Mouse (Mus musculus): ENCODE measurements around the gene Ptprb. TPM values are rescaled to one million over a fixed set of nuclear protein-coding genes. Genes with fewer than 3 reads are reported as not detected.
A peak's percentile ranks its signal among the peaks of the same experiment; 100 is the strongest.

The Ptprb gene
- 10 to 100 TPM; 52.5 to 54.8 TPM for total RNA-seq (2021)
- long read RNA-seq, experiment 1, partial matches to known transcripts, result 4 of 8 reads
- long read RNA-seq, experiment 1, other reads (novel, unspliced or antisense), result 4 of 8 reads
- long read RNA-seq, experiment 2, full-length matches to known transcripts, result 2 of 7 reads
- long read RNA-seq, experiment 2, partial matches to known transcripts, result 2 of 7 reads
- long read RNA-seq, experiment 2, other reads (novel, unspliced or antisense), result 3 of 7 reads

DNA sequence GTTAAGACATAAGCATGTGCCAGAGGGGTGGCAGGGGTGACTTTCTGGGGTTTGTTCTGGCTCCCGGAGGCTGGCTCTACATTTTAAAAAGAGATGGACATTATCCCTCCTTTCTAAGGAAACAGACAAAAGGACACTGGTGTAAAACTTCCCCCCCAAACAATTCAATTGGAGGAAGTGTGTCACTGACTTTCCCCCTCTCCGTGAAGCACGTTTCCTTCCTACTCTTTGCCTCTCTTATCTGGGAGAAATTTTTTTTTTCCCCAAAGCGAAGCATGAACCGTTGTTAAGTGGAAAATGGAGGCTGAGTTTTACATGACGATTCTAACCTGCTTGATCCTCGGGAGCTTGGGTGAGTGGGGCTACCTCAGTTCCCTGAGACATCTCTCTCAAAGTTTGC is at the start of gene Ptprb:
Ptprb (plus strand) TSS at position 244 of the 400 bp plus-strand sequence.
- DNase-seq, result no peak

DNA sequence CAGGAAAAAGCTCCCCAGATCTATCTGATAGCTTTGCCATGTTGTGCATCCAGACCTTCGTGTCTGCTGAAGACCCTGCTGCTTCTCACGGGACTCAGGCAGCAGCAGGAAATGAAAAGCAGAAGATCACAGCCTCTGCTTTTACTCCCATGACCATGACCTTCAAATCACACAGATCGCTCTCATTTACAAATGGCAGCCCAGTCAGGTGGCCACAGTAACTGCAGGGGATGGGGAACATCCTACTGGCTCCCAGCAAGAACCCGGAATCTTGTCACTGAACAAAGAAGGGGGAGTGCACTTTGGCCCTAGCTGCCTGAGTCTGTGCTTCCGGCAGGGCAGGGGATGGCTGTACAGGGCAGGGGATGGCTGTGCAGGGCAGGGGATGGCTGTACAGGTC is 40.0 kb upstream of the Ptprb start:
- no peak for DNase-seq

DNA sequence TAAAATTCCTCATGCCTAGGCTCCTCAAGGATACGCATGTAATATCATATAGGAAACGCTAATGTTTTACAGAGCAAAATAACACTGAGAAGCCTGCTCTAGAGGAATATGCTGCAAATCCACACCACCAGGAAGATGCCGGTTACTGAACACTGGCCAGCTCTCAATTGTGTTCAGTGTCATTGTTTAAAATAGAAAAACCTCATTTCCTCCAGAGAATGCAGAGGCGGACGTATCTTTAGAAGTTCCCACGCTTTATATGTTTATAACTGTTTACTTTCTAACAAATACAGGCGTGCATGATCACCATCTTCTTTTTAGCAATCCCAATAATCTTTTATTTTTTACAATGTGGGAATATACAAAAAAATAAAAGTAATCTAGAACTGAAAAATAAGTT is 33.1 kb upstream of the Ptprb start:
- no peak for DNase-seq

DNA sequence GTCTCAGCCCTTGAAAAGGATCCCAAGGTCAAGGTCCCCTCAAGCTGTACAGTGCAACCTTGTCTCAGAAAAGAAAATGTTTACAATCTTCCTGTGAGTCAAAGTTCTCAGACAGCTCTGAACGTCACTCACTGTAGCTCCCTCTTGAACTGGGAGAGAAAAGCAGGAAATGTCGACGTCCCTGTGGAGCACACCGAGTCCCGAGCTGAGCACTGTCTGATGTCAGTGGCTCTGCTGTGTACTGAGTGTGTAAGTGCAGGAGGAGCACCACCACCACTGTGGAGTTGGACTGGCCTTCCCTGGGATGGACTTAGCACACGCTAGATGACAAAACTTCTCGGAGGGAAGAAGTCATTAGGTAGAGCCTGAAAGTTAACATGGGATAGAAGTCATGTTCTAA is 31.9 kb upstream of the Ptprb start:
- no peak for DNase-seq

- DNase-seq, result no peak
Measured at GRCm38 (mm10) chr10:116245632-116246031, 29.7 kb upstream of the Ptprb start.

DNA sequence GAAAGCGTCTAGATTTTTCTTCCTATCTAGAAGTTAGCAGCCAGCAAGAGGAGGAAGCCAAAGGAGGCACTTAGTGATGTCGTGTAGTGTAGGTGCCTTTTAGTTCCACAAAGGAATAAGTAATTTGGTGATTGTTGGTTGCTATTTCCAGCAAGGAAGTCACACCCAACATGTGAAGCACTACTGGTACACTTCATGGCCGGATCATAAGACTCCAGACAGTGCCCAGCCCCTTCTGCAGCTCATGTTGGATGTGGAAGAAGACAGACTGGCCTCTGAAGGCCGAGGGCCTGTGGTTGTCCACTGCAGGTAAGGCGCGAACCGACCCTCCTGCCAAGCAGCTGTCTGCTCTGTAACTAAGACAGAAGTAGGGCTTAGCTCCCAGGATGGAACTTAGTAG is 22.7 kb upstream of the Ptprb start:
- no peak for DNase-seq

DNA sequence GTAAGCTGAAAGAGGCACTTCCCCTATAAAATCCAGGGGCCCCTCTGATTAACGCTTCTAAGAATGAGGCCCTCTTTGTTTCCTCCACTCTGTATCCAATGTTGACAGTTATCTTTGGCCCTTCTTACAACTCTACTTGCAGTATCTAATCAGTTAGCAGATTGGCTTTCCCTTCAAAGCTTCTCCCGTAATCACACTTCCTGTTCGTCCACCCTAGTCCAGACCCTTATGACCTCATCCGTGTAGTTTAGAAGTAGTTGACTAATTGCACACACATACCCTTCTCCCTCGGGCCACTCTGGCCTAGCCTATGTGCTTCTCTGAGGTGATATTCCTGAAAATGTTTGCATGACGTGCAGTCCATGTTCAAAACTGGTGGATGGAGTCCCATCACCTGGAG is 21.4 kb upstream of the Ptprb start:
- no peak for DNase-seq

DNA sequence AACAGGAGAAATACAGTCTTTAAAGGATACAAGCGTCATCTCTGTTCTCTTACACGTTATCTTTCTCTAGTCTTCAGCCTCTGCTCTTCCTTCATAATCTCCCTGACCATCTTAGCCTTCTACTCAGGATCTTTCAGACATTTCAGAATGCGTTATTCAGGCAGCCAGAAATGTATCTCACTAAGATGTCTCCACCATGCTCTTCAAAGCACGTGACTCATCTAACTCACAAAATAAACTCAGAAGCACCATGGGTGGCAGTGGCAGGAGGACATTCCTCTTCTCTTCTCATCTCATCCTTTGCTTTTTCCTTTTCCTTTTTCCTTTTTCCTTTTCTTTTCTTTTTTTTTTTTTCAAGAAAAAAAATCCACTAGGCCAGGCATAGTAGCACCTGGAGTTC is 16.0 kb upstream of the Ptprb start:
- no peak for DNase-seq

DNA sequence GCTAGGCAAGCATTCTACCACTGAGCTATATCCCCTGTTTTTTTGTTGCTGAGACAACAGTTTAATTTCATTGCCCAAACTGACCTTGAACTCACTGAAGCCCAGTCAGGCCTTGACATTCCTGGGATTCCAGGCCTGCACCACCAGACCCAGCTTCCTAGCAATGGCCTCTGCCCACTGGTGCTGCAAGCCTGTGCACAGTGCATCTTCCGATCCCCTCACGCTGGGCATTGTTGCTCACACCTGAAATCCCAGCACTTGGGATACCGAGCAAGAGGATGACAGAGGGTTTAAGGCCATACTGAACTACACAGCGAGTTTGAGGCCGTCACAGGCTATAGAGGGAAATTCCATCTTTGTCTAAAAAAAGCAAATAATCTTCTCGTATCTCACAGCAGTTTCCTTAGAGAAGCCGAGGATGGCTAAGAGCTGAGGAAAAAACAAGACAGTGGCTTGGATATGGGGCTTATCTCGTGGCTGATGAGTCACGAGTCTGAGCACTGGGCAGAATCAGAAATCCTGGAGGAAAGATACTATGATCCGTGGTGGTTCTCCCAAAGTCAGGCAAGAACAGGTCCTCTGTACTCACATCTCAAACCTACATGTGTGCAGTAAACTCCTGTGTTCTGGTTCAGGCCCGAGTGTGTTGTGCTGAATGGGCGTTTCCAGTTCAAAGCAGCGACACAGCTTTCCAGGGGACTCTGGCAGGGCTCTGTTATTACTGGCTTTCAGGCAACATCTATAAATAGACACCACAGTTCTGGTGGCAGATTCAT is 14.5 kb upstream of the Ptprb start:
- peak; percentile 43 for DNase-seq

DNA sequence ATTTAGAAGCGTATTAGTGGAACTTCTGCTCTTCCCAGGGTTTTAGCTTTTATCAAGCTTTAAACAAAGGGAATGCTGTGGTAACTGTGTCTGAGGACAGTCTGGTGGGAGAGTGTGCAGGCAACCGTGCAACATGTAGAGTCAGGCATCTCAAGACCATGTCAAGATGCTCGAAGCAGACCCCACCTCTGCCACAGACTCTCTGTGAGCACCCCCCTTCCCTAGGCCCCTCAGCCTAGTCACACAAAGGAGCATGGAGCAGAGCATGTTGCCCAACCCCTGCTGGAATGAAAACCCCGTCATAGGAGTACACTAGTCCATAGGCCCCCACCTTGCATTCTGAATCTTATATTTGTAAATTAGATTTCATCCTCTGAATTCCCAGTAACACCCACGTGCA is 13.8 kb upstream of the Ptprb start:
- no peak for DNase-seq

GRCm38 (mm10) chr10:116264521-116264920 is 10.8 kb upstream of the Ptprb start:
- no peak for DNase-seq

DNA sequence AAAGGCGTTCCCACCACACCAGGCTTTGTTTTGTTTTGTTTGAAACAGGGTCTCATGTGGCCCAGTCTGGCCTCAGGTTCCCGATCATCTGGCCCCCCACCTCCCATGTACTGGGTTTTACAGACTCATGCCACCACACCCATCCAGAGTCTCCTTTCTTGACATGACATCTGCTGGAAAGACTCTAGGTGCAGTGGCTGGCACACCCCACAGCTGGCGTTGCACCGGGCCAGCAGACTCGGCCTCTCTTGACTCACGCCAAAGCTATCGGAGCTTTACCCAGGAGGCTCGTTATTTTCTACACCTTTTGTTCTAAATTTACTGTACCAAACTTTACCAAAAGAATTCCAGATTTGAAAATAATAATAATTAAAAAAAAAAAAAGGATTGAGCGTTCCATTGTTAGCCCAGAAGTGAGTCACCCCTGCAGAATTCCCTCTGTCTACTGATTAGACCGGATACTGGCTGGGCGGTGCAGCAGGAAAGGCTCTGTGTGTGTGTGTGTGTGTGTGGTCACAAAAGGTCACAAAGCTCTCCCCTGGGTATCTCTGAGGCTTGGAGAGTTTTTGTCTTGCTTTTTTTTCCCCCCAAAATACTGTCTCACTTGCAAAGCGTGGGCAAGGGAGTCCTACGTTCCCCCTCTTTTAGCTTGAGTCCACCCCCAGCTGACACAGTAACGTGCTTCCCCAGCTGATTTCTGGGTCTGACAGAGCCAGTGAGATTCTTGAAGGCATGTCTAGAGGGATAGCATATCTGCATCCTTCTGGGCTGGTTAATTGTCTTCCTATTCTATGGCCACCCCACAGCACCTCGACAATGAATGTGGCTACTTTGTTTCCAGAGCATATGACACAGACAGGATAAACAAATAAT is 8.5 kb upstream of the Ptprb start:
- DNase-seq, result peak; percentile 50

- no peak for DNase-seq
Measured at GRCm38 (mm10) chr10:116267434-116267822, 7.9 kb upstream of the Ptprb start.

DNA sequence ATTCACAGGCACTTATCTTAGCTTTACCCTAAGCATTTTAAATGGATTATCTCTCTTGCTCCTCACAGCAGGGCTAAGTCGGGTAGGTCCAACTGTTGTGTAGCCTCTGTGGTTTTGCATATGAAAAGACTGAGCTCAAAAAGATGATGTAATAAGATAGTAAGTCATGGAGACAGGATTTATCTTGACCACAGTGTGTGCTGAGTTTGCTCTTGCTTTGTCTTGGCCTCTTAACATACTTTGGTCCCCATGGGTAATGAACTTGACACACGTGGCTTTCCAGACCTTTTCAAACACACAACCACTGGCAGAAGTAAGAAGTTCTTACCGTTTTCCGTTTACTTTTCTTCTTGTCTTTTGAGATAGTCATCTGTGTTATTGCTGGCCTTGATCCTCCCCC is 7.0 kb upstream of the Ptprb start:
- DNase-seq, result no peak

- no peak for DNase-seq
Measured at GRCm38 (mm10) chr10:116270646-116271469, 4.5 kb upstream of the Ptprb start.

DNA sequence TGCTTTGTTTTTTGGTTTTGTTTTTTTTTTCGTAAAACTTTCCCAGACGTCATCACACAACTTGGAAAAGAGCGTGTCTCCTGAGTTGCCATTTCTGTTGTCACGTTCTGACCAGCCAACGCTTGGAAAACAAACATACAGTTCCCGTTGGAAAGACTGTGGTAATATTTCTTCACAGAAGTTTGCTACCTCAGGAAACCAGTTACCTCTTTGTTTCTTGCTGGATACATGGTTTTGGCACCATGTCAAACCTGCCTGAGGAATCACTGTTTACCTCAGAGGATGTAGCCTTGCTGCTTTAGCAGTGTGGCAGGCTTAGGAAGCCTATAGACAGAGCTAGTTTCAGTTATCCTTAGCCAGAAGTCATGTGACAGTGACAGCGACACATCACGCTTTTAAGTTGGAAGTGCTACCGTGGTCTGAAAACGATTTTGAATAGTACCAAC is 3.8 kb upstream of the Ptprb start:
- no peak for DNase-seq

DNA sequence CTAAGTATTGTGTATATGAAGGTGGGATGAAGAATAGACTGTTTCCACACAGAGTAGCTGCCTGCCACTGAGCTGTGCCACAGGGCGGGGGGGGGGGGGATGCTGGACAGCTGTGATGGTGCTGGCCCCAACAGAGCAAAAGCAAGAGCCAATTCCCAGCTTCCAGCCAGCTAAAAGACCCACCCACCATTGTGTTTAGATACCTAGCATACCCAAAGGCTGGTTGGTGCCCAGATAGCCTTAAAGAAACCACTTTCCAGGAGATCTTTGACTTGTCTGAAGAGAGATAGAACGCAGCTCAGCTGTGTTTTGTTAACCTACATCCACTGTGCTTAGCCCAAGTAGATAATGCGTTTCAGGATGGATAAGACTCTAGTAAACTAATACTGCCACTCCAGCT is 3.2 kb upstream of the Ptprb start:
- DNase-seq, result no peak

GRCm38 (mm10) chr10:116286697-116287344 is 11.5 kb downstream of the Ptprb start:
- no peak for DNase-seq

DNA sequence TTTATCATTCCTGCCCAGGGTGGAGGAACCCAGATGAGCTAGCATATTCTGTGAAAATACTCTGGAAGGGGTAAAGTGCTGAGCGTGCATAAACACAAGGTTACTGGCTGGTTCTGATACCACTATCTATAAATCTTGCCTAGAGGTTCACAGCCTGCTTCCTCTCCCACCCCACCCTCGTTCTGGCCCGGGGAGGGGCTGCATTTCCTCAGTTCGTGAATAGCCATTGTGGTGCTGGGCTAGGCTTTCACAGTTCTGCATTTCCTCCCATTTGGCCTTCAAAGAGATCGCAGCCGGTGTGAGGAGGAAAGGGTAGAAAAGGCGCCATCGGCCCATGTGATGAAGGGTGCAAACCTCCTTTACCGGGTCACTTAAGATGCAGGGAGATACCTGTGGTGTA is 12.8 kb downstream of the Ptprb start:
- peak; percentile 27 for DNase-seq

DNA sequence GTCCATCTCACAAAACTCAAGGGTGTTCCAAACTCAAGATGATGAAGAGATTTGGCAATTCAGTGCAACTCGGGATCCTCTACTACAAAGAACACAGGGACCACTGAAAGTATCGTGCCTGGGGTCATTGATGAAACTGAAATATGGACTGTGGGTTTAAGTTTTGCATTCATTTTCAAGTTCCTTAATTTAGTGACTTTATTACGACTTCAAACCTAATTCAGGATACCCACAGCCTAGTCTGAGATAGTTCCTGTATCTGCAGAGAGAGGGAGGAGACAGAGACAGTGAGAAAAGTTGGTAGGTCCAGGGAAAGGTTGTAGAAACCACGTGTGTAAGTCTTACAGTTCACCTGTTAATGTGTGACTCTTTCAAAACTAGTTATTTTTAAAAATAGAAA is 15.2 kb downstream of the Ptprb start:
- DNase-seq, result no peak

DNA sequence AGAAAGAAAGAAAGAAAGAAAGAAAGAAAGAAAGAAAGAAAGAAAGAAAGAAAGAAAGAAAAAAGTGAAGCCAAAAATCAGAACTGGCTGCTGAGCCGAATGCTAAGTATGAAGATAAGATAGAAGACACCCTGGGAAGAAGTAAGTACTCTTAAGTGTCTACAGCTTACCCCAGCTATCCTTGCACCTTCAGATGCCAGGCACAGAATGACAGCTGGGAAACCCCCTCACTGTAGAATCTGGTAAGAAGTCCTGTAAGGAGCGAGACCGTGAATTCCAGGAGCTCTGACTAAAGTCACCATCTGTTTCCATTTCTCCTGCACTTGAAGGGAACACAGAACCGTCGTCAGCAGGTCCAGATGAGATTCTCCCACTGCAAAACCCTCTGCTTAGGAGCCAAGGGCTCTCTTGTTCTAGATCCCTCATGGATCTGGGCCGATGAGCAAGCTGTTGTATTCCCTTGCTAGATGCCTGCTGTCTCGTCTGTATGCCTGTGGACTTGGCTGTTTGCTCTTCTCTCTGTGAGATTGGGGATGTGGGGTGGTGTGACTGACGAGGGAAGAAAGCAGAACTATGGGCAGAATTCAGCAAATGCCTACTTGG is 15.9 kb downstream of the Ptprb start:
- no peak for DNase-seq
